Mouse (Mus musculus): ENCODE measurements around the gene Slc35c2.

The Slc35c2 gene

GRCm38 (mm10) chr2:165273589-165273988, 14.1 kb downstream of the Slc35c2 start:
- DNase-seq = peak; percentile 48

DNA sequence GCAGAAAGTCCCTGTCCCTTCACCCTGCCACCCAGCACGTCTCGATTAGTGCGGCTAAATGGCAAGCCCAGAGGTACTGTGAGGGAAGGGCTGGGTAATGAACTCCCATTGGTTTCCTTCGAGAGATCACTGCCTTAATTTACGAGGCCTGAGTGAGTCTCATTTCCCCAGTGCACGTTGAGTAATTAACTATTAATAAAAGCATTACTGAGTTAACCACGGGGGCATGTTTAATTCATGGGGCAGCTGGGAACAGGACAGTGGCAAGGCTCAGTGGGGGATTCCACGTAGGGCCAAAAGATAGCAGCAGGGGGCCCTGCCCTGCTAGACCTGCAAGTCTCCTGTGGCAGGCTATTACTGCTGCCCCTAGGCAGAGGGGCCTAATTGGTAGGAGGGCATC, 16.3 kb downstream of the Slc35c2 start:
- no peak for DNase-seq

GRCm38 (mm10) chr2:165270858-165271257, 16.8 kb downstream of the Slc35c2 start:
- DNase-seq = no peak

DNA sequence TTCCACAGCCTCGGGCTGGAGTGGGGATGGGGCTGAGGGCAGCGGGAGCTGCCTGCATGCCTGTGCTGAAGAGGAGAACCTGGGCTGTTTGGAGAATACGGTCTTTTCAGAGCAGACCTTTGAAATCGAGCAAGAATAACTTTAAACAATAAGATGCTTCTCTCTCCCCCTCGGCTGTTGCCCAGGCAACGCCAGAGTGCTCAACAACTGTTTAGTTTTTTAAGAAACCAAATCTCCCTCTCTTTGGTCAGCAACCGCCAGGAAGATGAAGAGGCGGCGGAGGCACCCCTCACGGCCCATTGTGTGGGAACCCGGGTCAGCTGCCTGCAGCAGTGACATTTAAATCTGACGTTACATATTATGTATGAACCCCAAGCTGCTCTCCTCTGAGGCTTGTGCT, 20.9 kb downstream of the Slc35c2 start:
- no peak for DNase-seq

GRCm38 (mm10) chr2:165263861-165264260, 23.8 kb downstream of the Slc35c2 start:
- no peak for DNase-seq

DNA sequence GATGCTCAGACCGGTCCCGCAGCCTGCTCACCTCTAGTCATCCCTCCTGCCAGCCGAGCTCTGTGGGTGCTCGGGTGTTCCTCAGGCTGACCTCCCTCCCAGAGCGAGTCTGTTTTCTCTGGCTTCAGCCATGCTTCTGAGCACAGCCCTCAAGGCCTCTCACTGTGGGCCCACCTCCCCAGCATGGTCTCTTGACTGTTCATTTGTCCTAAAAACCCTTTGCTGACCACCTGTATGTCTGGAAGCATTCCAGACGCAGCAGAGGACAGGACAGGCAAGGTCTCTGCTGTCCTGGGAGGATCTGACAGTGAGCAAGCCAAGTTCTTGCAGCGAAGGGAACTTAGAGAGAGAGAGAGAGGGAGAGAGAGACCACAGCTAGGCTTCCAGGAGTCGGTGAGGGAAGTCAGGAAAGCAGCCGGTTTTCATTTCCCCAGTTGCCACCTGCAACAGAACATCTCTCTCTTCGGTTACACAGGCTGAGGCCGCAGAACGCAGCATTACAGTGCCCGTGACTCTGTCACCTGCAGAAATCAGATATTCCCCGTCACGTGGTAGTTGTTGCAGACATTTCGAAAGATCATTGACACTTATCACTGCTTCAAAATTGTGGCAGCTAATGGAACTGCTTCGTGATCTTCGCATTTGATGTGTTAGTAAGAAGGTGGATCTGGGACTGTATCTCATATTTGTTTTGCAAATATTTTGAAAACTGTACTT, 25.2 kb downstream of the Slc35c2 start:
- peak; percentile 59 for DNase-seq

DNA sequence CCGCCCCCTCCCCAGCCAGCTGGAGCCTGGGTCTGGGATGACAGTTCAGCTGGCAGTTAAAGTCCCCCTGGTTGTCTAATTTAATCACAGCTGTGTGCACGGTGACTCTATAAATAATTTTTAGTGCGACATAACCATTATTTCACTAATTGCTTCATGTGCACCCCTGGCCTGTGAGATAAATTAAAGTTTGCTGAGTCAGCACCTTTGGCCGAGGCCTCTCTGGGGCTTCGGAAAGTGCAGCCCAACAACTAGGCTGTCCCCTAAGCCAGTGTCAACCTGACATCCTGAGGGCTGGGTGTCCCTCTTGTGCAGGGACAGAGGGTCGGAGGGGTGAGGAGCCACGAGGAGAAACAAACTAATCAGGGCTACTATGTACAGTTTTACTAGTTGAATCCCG, 27.8 kb downstream of the Slc35c2 start:
- DNase-seq = no peak

GRCm38 (mm10) chr2:165258321-165258720, 29.3 kb downstream of the Slc35c2 start:
- DNase-seq = peak; percentile 50

DNA sequence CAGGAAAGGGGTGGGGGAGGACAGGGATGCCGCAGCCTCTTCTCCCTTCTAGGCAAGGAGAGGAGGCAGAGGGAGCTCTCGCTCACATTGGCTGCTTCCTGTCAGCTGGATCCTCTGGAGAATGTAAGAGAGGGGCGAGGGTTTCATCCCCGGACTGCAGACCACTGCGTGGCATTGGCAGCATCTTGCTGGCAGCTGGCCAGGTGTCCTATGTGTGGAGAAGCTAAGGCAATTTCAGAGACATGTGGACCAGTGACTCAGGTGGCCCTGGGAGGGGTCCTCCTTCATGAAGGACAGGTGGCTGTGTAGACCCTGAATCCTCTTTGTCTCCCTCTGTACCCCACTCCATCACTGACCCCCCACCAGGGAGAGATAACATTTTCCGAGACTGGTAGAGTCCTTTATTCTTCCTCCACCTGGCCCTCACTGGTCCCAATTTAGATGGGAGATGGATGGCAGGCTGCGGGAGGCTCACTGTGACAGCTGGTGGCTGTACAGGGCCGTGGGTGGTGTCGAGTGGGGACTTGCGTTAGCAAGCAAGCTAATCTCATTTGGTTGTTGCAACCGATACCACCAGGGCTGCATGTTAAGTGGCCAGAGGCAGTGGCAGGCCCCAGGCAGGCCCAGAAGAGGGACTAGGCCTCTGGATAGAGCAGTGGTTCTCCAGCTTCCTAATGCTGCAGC, 30.4 kb downstream of the Slc35c2 start:
- DNase-seq = peak; percentile 73

GRCm38 (mm10) chr2:165256213-165256612, 31.5 kb downstream of the Slc35c2 start:
- peak; percentile 80 for DNase-seq

DNA sequence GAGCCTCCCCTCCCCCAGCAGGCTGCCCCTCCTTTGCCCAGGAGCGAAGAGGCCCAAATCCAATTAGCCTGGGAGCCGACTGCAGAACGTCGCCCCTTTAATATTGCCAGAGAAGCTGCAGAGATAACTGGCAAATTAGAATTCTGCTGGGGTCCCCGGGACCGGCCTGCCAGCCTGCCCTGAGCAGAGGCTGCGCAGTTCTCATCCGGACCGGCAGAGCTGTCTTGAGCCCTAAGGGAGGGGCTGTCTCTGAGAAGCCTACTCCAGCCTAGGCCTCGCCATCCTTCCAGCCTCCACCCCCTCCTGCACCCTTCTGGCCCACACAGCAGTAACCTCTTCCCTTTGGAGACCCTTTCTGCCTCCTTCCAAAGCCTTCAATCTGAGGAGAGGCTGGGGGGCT, 33.8 kb downstream of the Slc35c2 start:
- peak; percentile 52 for DNase-seq

GRCm38 (mm10) chr2:165253269-165253668, 34.4 kb downstream of the Slc35c2 start:
- peak; percentile 70 for DNase-seq

DNA sequence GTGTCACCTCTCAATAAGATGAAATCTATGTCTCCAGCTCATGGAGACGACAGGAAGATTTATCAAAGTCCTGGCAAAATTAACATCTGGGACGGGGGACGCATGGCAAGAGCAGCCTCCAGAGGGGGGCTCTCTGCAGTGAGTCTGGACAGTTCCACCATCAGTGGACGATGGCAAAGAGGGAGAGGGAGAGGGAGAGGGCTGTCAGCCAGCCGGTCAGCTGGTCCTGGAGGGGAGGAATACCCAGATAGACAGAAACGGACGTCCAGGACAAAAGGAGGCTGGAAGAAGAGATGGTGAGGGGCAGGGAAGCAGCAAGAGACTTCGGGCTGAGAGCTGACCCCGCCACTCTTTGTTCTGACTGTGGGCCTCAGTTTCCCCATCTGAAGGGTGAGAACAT, 34.9 kb downstream of the Slc35c2 start:
- DNase-seq = peak; percentile 63

- peak; percentile 91 for DNase-seq
Observed at GRCm38 (mm10) chr2:165252381-165252780, 35.3 kb downstream of the Slc35c2 start.

- DNase-seq = peak; percentile 44
Observed at GRCm38 (mm10) chr2:165250903-165251302, 36.8 kb downstream of the Slc35c2 start.

- DNase-seq = peak; percentile 49
Observed at GRCm38 (mm10) chr2:165248967-165249366, 38.7 kb downstream of the Slc35c2 start.

GRCm38 (mm10) chr2:165246349-165246748, 41.3 kb downstream of the Slc35c2 start:
- no peak for DNase-seq

DNA sequence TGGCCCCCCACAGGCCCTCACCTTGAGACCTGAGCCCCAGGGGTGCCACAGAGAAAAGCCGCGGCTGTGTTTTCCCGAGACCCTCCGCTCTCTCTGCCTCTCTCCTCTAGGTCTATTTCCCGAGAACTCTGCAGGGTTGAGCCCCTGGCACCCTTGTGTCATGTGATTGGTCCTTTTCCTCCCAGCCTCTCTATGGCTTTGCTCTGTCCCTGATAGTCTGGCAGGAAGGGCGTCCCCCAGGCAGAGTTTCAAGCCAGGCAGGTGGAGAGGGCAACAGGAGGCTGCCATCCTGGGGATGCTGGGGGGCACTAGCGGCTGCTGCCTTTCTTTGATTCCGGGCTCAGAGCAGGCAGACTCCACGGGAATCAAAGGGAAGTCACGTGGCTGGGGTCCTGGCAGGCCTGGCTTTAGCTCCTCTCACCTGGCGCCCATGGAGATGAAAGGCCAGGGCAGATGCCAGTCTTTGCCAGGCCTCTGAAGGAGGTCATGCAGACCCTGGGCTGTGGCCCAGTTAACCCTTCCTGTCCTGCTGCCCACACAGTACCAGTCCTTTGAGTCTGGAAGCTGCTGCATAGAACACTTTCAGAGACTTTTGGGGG, 44.4 kb downstream of the Slc35c2 start:
- DNase-seq = peak; percentile 92

DNA sequence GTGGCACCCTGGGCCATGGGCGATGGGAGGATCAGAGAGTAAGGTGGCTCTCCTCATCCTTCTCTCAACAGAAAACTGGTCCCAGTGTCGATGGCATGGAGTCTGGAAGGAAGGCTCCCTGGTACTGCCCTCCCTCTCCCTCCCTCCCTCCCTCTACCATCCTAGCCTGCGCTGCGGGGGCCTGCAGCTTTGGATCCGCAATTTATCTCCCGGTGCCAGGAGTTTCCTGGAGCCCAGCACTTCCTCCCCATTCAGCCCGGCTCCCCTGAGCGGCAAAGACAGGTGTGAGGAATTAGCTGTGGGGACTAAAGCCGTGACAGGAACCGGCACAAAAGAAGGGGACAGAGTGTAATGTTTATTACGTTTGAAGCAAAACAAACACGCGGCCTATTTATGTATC, 45.1 kb downstream of the Slc35c2 start:
- DNase-seq = no peak

DNA sequence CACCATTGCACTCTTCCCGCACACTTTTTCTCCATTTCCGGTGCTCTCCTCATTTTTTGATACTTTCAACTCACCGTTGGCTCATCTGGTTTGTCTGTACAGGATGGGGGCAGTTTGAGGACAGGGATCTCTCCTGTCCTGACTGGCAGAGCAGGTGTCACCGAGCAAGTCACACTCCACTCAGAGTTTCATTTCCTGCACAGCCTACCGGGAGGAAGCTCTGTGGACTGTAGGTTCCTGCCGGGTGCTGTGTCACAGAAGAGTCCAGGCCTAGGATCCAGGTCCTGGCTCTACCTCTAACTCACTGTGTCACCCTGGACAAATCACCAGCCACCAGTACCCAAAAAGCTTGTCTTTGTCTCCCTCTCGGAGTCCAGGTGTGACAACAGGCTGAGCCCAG, 45.9 kb downstream of the Slc35c2 start:
- DNase-seq = no peak

GRCm38 (mm10) chr2:165240371-165240770, 47.3 kb downstream of the Slc35c2 start:
- DNase-seq = no peak

DNA sequence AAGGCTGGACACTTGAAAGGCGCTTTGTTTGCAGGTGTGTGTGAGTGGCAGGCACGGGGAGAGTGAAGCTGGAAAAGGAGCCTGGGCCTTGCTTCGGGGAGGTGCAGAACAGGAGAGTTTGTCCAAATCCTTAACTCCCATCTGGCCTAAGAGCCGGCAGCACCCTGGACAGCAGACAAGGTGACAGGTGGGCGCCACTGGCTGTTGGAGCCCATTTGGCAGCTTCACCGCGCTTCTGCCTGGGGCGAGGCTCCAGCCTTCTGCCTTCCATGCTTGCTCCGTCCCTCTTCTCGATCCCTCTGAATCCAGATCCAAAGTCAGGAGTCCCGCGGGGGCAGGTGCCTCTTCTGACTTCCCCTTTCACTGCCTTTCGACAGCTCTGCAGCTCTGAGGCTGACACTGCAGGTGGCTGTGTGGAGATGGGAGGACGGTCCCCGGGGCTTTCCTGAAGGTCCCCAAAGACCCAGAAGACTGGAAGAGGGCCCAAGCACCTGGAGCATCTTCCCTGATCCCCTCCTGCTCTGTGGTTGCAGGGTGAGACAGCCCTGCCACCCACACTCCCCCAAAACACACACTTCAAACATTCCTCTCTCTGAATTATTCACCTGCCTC, 48.0 kb downstream of the Slc35c2 start:
- no peak for DNase-seq

GRCm38 (mm10) chr2:165238416-165239145, 49.1 kb downstream of the Slc35c2 start:
- DNase-seq = no peak
